Mouse (Mus musculus): ENCODE measurements around the gene Pecam1.

Gene Pecam1

DNA sequence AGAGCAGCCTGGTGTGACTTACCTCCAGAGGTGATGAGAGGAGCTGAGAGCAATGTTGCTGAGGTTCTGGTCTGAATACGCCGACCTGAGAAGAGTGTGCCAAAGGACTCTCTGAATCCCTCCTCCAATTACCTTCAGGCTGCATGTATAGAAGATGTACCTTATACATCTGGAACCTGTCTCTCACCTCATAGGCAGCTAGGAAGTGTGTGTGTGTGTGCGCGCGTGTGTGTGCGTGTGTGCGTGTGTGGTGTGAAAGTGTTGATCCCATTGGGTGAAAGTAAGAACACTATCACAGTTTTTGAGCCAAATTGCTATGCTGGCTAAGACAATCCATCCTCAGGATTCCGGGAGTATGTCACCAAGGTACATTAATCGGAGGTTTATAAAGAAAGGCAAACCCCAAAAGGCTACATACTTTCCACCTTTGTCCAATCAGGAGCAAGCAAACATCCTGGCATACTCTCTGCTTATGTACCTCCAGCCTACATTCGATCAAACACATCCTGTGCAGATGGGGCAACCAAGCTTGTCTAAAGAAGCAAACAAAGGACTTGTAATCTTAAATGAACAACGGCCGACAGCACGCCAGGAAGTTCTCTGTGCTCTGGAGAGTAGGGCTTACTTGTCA, at the start of gene Pecam1:
TSS of gene Pecam1 (minus strand) at position 508 of the 631 bp plus-strand sequence.
- WGBS, result 84% methylated on average over 13 of the region's 13 CpGs

DNA sequence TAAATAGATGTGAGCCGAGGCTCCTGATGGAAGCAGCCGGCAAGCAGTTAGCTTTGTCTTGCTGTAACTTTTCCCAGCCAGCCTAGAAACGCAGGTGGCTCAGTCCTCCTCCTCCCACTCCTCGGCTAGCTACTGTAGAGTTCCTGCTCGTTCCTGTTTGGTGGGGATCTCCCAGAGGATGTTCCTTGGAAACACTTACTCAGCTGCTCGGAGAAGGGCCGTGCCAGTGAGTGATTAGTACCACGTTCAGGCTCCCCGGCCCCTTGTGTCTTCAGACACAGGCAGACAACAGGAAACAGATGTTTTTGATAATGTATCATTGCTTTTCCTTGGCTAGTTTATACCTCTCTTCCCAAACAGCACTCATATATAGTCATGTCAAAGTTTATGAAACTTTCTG, 45.3 kb upstream of the Pecam1 start:
- 38% methylated on average over 9 of the region's 9 CpGs for WGBS

DNA sequence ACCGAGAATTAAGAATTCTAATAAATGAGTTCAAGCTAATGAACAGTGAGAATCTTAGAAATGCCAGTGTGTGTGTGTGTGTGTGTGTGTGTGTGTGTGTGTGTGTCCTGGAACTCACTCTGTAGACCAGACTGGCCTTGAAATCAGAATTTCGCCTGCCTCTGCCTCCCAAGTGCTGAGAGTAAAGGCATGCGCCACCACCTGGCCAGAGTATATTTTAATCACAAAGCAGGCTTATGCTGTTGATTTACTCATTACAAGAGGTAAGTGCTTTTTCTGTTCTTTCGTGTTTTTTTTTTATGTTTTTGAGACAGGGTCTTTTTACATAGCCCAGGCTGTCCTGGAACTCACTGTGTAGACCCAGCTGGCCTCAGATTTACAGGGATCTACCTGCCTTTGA, 43.4 kb upstream of the Pecam1 start:
- WGBS, result 71% methylated on average over 4 of the region's 4 CpGs

DNA sequence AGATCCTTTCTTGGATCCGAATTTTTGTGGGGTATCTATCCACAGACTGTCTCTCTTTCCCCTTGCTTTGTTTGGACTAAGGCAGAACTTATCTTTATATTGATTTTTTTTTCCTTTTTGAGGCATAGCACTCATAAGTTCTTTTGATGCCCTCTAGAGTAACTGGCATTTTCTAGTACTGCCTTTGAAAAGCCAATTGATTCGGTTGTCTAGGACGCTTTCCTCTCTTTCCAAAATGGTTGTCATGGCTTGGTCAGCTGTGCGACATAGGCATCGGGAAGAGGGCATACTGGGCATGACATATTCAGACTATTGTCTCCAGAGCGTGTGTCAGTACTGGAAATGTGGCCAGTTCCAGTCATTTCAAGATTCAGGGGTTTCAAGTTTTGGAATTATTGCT, 39.2 kb upstream of the Pecam1 start:
- WGBS, result under 1% methylated on average over 6 of the region's 6 CpGs

DNA sequence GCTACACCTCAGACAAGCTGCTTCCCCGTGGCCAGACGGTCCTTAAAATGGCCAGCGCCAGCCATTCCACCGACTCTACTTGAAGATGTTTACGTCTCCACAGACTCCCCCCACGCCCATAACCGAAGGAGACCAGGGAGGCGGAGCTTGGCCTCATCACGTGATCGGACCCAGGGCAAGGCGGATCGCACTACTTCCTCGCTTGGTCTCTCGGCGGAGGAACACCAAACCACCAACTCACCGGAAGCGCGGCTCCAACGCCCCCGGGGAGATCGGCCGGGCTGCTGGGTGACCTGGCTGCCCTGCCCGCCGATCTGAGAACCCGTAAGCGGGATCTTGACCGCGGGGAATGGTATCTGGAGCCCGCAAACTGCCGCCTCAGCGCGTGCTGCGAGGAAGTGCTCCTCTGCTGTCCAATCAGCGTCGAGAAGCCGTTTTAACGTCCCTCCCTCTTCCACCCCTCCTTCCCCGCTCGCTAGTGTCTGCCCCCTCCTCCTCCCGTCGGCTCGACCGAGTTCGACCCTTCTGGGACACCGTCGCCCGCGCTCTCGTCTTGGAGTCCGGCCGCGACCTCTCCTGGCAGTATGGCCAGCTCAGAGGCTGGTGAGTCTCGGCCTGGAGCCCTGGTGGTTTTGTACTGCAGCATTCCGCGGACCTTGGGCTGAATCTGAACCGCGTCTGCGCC, 38.5 kb upstream of the Pecam1 start, which contains the start of the genes Ddx5 and Cep95:
TSS of gene Ddx5 (minus strand) at position 411 of the 685 bp plus-strand sequence.
TSS of gene Cep95 (plus strand) at position 478 of the 685 bp plus-strand sequence.
- under 1% methylated on average over 57 of the region's 58 CpGs for WGBS

DNA sequence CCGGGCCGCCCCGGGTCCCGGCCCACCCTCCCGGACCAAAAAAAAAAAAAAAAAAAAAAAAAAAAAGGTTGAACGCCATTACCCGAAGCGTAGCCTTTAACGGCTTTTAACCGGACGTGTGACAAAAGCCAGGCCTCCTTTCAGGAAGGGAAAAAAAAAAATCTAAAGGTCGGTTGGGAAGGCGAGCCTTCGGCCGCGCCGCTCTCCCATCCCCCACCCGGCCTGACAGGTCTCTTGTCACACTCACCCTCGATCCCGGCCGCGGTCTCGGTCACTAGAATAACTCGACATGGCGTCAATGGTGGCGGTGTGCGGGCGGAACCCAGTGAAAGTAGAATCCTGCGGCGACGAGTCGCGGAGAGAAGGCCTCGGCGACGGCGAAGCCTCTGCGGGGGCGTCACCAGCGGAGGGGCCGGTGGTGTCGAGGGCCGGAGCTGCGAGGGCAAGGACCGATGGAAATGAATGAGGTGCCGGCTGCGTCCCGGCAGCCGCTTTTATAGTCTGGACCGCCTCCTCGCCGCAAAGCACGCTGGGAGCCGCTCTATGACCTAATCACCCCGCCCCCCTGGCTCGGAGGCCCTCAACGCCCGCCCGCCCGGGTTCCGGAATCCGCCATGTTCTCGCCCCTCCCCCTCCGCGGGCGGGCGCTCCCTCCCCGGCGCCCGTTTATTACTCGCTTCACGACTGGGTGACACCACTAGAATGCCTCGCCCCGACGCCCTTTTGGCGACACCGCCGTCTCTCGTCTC, 37.8 kb upstream of the Pecam1 start:
- under 1% methylated on average over 79 of the region's 79 CpGs for WGBS

DNA sequence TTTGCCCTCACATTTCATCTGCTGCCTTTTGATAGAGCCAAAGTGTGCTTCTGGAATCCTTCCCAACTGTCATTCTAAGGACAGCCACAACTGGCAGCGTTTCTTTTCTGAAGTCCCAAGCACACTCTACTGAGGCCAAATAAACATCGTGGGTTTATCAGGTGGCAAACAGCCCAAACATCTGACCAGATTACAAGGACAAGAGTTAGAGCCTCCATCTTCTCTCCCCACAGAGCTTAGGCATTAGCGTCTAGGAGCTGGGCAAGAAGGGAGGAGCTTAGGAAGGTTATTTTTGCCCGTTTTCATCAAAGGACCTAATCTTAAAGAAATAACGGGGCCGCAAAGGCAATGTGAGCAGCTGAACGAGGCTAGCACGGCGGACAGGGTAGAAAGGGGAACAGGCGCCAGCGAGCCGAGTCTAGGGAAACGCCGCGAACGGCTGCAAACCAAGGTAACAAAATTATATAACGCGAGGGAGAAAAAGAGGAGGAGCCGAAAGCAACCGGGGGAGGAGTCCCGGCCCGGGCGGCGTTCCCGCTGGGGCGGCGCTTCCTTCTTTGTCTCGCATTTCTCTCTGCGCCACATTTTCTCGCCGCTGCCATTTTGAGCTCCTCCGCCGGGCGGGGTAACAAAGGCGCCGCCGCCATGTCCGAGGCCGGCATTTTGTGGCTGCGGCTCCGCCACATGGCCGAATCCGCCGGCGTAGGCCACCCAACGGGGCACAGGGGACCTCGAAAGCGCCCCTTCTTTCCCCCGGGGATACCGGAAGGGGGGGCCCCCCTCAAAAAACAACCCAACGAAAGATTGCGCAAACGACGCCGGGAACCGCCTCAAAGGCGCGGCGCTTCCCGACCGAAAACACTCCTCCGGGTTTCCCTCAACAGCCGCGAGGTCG, 37.0 kb upstream of the Pecam1 start:
- under 1% methylated on average over 65 of the region's 65 CpGs for WGBS

DNA sequence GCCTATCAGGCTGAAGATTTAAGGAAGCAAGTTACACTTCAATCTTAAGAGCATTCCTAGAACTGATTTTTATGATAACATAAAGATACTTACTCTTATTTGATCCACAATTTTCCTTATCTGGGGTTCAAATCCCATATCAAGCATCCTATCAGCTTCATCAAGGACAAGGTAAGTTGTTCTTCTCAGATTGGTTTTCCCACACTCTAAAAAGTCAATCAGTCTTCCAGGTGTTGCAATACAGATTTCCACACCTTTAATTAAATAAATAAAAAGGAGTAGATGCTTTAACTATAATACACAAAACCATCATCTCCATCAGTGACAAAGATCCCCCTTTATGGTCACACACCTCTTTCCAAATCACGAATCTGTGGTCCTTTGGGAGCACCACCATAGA, 34.6 kb upstream of the Pecam1 start:
- 20% methylated on average over 1 of the region's 1 CpGs for WGBS

DNA sequence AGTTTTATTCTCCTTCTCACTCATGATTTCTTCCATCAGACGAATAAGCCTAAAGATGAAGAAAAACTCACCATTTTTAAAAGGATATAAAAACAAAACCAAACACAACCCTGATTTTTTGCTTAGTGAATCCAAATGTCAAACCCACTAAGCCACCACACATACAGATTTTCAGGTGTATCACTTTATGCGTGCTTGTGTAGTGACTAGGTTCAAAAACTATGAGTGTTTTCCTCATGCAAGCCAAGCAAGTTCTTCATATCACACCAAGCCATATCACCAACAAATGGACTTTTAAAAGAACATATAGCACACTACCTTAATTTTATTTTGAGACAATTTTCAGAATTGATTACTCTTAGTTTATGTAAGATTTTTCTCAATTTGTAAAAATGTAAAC, 34.0 kb upstream of the Pecam1 start:
- WGBS, result 43% methylated on average over 2 of the region's 2 CpGs

DNA sequence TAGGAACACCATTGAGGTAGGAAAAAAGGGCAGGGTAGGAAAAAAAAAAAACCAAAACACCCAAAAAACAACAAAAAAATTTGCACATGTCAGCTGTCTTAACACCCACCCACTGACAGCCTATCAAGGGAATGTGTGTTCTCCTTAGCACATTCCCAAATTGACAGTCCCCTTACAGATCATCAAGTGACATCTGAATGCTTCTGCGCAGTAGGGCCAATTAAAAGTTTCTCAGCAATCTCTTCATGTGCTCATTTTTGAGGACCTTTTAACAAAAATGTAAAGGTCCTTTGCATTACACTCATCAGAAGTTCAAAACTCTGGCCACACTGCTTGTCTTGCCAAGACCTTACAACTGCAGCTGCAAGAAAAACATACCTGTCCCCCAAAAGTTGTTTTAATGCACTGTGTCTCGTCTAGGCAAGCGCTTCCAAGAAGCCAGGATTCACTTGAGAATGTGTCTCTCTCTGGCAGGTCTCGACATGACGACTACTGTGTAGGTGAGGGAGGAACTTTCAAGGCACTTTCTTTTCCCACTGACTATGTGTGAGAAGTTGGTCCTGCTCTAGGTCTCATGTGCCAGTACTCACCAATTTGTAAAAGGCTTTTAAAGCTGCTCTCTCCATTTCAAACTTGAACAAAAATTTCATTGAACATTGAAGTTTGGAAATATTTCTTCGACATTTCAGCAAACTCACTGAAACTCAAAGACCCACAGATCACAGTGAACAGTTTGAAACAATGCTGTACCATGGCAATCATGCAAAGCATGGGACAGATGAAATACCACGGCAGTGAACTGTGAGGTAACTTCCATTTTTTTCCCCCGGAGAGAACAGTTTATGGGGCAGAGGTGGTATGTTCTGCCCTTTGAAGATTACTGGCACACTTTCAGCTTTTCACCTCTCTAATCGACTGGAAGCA, 32.7 kb upstream of the Pecam1 start:
- WGBS, result 47% methylated on average over 9 of the region's 9 CpGs

DNA sequence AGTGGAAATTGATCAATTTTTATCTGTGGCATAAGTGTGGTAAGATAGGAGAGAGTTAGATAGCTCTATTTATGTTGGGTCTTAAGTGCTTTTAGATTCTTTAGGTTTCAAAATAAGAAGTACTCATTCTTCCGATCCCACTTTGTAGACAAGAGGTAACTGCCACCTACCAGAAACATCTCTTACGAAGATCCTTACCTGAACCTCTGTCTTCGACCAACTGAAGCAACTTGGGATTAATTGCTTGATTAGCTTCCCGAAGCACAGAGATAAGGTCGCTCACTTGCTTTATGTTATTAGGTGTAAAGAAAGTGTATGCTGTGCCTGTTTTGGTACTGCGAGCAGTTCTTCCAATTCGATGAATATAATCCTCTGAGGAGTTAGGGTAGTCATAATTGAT, 31.8 kb upstream of the Pecam1 start:
- 79% methylated on average over 7 of the region's 7 CpGs for WGBS

DNA sequence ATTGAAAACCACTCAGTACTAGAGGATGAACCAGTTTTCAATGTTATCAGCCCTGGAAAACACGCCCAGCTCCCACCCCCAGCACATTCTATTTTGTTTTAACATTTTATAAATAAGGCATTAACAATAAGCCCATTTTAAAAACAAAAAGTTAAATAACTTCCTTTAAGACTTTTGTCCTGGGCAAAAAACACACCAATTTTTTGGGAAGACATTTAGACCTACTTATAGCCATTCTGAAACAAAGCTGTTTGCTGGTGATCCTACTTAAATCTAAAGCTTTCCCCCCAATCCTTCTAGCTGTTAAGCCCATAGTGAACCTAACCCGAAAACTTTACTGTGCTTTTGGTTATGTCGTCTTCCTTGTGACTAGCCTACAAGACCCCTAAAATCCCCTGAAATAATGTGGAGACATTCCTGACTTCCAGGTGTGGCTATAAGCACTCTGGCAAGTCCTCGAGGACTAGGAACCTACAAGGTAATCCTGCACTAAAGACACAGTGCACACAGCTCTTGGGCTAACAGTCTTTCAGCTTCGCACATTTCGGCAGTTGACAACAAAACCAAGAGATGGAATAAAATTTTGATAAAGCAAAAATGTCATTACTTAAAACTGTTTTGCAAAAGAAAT, 30.3 kb upstream of the Pecam1 start:
- 57% methylated on average over 6 of the region's 6 CpGs for WGBS

DNA sequence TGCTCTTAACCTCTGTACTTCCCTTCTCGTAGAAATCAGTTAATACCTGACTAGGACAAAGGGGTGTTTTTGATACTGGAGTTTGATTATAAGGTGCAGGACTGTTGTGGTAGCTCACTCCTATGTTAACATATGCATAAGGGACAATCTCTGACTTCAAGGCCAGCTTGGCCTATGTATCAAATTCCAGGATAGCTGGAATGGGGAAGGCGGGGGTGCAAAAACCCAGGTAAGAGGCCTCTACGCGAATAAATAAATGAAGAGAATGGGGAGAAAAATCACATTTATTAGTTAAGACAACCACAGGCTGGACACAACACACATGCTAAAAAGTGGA, 29.6 kb upstream of the Pecam1 start:
- WGBS, result 55% methylated on average over 4 of the region's 4 CpGs

DNA sequence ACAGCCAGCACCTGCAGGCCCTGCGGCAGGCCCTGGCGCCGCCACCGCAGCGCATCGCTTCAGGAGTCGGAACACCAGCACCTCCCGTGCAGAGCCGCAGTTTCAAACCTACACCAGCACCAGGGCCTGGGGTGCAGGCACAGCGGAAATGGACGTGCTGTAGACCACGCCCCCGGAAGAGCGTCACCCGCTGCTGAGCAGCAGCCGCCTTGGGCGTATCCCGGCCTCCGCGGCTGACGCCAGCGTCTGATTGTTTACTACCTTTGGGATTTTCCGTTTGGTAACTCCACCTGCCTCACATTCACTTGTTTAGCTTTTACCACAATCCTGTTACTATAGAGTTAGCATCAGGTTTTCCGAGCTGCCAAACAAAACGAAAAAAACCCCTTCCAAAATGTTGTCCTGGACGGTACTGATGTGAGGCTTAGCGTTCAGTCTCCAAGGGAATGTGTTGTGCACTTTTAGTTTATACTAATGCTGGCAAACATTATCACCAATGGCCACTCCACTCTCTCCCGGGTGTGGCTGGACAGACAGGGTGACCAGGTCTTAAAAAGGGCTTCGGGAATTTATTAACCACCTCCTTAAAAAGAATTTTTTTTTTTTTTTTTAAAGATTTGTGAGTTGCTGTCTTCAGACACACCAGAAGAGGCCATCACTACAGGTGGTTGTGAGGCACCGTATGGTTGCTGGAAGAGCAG, 29.1 kb upstream of the Pecam1 start, which contains the start of gene Polg2:
TSS of gene Polg2 (minus strand) at position 150 of the 701 bp plus-strand sequence.
- 1% methylated on average over 30 of the region's 30 CpGs for WGBS

DNA sequence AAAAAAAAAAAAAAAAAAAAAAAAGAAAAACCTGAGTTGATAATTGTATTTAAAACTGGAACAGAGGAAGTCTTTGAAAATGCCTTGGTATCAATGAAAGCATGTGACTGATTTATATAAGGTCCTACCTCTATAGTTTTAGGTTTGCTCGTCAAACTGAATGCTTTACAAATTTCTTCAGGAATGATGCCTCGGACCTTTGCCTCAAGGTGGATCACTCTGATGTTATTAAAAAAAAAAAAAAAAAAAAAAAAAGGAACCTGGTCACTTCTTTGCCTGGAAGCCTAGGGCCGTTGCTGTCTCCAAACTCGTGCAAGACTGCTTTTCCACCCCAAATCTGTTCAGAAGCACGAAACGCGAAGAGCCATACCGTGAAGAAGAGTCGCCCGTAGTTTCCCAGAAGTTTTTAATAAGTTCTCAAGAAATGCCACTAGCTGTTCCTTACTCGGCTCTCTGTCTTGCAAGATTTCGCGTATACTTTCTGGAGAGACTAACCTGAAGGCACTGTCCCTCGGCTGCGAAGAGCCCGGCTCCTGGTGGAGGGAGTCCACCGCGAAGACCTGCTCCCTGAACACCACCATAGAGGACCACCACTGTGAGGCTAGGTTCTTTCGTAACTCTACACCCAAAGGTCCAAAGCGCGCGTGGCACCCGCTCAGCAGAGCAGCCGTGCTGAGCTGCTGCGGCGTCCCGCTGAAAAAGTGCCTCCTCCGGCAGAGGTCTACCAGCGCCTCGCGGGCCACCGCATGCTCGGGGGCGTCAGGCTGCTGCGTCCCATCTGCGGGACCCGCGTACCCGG, 28.4 kb upstream of the Pecam1 start:
- 2% methylated on average over 39 of the region's 39 CpGs for WGBS

DNA sequence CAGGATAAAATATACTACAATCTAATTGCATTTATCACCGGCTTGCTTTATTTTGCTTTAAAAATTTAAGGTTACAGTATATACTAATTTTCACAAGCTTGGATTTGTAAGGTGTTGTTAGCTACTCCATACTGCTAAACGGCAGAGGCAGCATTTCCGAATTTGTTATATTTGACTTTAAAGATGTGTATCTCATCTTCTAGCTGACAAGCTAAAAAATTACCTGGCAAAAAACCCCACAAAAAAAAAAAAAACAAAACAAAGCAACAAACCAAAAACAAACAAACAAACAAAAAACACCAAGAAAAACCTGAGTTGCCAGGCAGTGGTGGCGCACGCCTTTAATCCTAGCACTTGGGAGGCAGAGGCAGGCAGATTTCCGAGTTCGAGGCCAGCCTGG, 27.7 kb upstream of the Pecam1 start:
- 83% methylated on average over 7 of the region's 7 CpGs for WGBS

DNA sequence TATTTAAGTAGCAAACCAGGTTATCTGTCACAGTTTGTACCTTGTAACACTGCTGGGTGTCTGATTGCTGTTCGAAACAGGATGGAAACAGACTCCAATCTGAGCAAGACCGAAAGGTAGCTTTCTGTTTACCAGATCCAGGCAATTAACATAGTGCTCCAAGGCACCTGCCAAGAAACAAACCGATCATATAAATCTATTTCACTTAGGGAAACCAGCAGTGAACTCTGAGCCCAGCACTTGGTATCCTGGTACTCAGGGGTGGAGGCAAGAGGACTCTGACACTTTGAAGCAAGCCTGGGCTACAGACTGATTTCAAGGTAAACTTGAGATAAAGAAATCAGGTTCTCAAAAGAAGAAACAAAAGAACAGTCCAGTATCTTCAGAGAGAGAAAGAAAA, 27.0 kb upstream of the Pecam1 start:
- WGBS, result 94% methylated on average over 3 of the region's 3 CpGs

DNA sequence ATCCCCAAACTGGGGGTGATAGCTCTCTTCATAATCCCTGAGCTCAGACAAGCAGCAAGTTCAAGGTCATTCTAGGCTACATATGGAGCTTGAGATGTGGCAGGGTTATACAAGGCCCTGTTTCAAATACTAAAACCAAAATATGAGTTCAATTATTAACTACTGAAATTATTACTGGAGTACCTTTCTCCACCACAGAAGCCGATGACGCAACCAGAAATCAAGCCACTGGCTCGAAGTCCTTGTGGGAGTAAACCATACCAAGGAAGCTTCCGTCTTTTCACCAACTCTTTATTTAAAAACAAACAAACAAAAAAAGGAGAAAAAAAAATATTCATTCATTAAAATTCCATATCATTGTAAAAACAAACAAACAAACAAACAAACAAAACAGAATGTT, 26.5 kb upstream of the Pecam1 start:
- WGBS, result 94% methylated on average over 4 of the region's 4 CpGs

DNA sequence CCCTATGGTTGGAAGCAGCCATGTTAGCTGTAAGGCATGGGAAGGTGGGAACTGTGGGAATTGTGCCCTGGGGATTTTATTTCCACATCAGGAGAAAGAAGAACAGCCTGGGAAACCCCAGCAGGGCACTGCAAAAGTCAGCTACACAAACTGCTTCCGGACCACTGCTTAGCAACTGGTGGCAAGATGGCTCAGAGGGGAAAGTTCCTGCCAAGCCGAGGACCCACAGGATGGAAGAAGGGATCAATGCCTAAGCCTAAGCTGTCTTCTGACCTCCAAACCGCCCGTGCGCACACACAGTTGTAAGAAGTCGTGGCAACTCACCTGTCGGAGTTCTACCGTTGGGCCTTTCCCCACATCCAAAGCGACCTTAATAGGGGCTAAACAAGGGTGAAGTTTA, 22.6 kb upstream of the Pecam1 start:
- WGBS, result 95% methylated on average over 9 of the region's 9 CpGs
